Mouse (Mus musculus) heart, adult 11 months (tissue): Measurements from ENCODE around the gene Tbx21.

Experiments
- DNase-seq: peaks from one replicate; pipeline ENCODE4 v3.0.0; 2022

Tbx21 gene

GRCm38 (mm10) chr11:97130318-97130717, 15.2 kb upstream of the Tbx21 start:
- no peak for DNase-seq

GRCm38 (mm10) chr11:97128956-97129355, 13.8 kb upstream of the Tbx21 start:
- DNase-seq: no peak

- no peak for DNase-seq
Measured at GRCm38 (mm10) chr11:97127470-97128223, 12.5 kb upstream of the Tbx21 start.

- peak; percentile 97 for DNase-seq
Measured at GRCm38 (mm10) chr11:97126645-97127468, 11.7 kb upstream of the Tbx21 start.

GRCm38 (mm10) chr11:97124266-97125036, 9.3 kb upstream of the Tbx21 start:
- DNase-seq: no peak

GRCm38 (mm10) chr11:97123282-97123890, 8.3 kb upstream of the Tbx21 start:
- DNase-seq: no peak

GRCm38 (mm10) chr11:97120641-97121040, 5.5 kb upstream of the Tbx21 start:
- no peak for DNase-seq

- DNase-seq: peak; percentile 76
Measured at GRCm38 (mm10) chr11:97120221-97120620, 5.1 kb upstream of the Tbx21 start.

GRCm38 (mm10) chr11:97115797-97116196, 666 bp upstream of the Tbx21 start:
- DNase-seq: no peak

GRCm38 (mm10) chr11:97112519-97113125, 2.5 kb downstream of the Tbx21 start:
- DNase-seq: no peak

GRCm38 (mm10) chr11:97108976-97109375, 6.2 kb downstream of the Tbx21 start:
- no peak for DNase-seq

GRCm38 (mm10) chr11:97104091-97104483, 11.0 kb downstream of the Tbx21 start:
- no peak for DNase-seq

GRCm38 (mm10) chr11:97103163-97104090, 11.7 kb downstream of the Tbx21 start:
- no peak for DNase-seq

- DNase-seq: no peak
Measured at GRCm38 (mm10) chr11:97101722-97102121, 13.4 kb downstream of the Tbx21 start.

- DNase-seq: peak; percentile 96
Measured at GRCm38 (mm10) chr11:97098791-97099190, 16.3 kb downstream of the Tbx21 start.

- no peak for DNase-seq
Measured at GRCm38 (mm10) chr11:97094600-97094999, 20.5 kb downstream of the Tbx21 start.

- no peak for DNase-seq
Measured at GRCm38 (mm10) chr11:97086365-97086764, 28.8 kb downstream of the Tbx21 start.

- no peak for DNase-seq
Measured at GRCm38 (mm10) chr11:97084821-97085505, 30.2 kb downstream of the Tbx21 start.

- no peak for DNase-seq
Measured at GRCm38 (mm10) chr11:97083401-97084140, 31.6 kb downstream of the Tbx21 start.

GRCm38 (mm10) chr11:97082977-97083376, 32.2 kb downstream of the Tbx21 start:
- DNase-seq: peak; percentile 93
